Mouse (Mus musculus) C2C12 (cell line): ENCODE measurements around the gene Krtap26-1. TPM values are rescaled to one million over a fixed set of nuclear protein-coding genes. Genes with fewer than 3 reads are reported as not detected.

Source experiments
- H3K27me3 ChIP-seq: one replicate; pipeline ENCODE4 v1.6.1; 2011; ENCODE audit not compliant: control insufficient read depth, insufficient read depth, insufficient read length
- H3K36me3 ChIP-seq: one replicate; pipeline ENCODE4 v1.6.1; 2011; ENCODE audit not compliant: control insufficient read depth, insufficient read depth
- H3K4me3 ChIP-seq: one replicate; pipeline ENCODE4 v1.5.1; 2011; ENCODE audit warnings: mild to moderate bottlenecking, control low read depth; ENCODE audit not compliant: poor library complexity, insufficient read depth, severe bottlenecking
- H3K79me2 ChIP-seq: one replicate; pipeline ENCODE4 v1.6.1; 2011; ENCODE audit not compliant: control insufficient read depth, insufficient read depth
- H3K79me3 ChIP-seq: one replicate; pipeline ENCODE4 v1.6.1; 2011; ENCODE audit warnings: low read depth, control low read depth
- H3ac ChIP-seq: one replicate; pipeline ENCODE3; 2011; ENCODE audit warnings: low read depth; ENCODE audit not compliant: control insufficient read depth, insufficient read length
- CEBPB ChIP-seq: IDR thresholded peaks from one replicate; pipeline ENCODE4 v1.6.1; 2011; ENCODE audit warnings: low read depth, mild to moderate bottlenecking, control low read depth, moderate library complexity
- CTCF ChIP-seq: IDR thresholded peaks from one replicate; pipeline ENCODE4 v1.5.1; 2011; ENCODE audit not compliant: control insufficient read depth, insufficient read depth, insufficient read length
- FOSL1 ChIP-seq: IDR thresholded peaks from one replicate; pipeline ENCODE4 v1.8.0; 2011; ENCODE audit warnings: mild to moderate bottlenecking, low read length; ENCODE audit not compliant: poor library complexity, insufficient read depth, severe bottlenecking
- MAX ChIP-seq: IDR thresholded peaks from one replicate; pipeline ENCODE4 v1.6.1; 2011; ENCODE audit warnings: mild to moderate bottlenecking, control low read depth
- MYOD1 ChIP-seq: IDR thresholded peaks from one replicate; pipeline ENCODE4 v1.6.1; 2011; ENCODE audit warnings: low read depth; ENCODE audit not compliant: control insufficient read depth, insufficient read length
- MYOG ChIP-seq: IDR thresholded peaks from one replicate; pipeline ENCODE4 v1.6.1; 2011; ENCODE audit not compliant: control insufficient read depth, insufficient read length; ENCODE audit errors: extremely low read depth
- USF1 ChIP-seq: IDR thresholded peaks from one replicate; pipeline ENCODE4 v1.6.1; 2011; ENCODE audit warnings: low read depth, mild to moderate bottlenecking, control low read depth, moderate library complexity
- polyA plus RNA-seq: library from polyadenylated mRNA; unstranded; fragments of >200 nt; fragmentation: generic; extraction: Trizol; gene quantifications from one replicate; pipeline ENCODE4 v1.2.1, GENCODE M21; 2012; ENCODE audit warnings: missing spikeins

Krtap26-1 gene
- polyA plus RNA-seq, 1 experiment = not detected

- no peaks in the 10 kb centered on the region for H3K36me3 ChIP-seq
- no peak within 1 kb of the TSS for H3K4me3 ChIP-seq
- H3K27me3 ChIP-seq = no peaks in the 10 kb centered on the region
- H3K79me2 ChIP-seq = no peaks in the 10 kb centered on the region
- no peak for TF ChIP-seq CEBPB
- H3K79me3 ChIP-seq = no peaks in the 10 kb centered on the region
- no peak within 1 kb of the TSS for H3ac ChIP-seq
Measured at GRCm38 (mm10) chr16:88627566-88627965, 20.0 kb downstream of the Krtap26-1 start, which contains the start of gene 2310079G19Rik. TSS of gene 2310079G19Rik (minus strand) at chr16:88627666.

- H3ac ChIP-seq = no peak overlapping the region
- H3K79me3 ChIP-seq = no peaks in the 10 kb centered on the region
- H3K79me2 ChIP-seq = no peaks in the 10 kb centered on the region
- no peaks in the 10 kb centered on the region for H3K36me3 ChIP-seq
- H3K27me3 ChIP-seq = no peaks in the 10 kb centered on the region
- H3K4me3 ChIP-seq = no peak overlapping the region
- TF ChIP-seq CEBPB (no peak), FOSL1 (no peak), MAX (no peak), USF1 (no peak), MYOG (no peak), MYOD1 (no peak), CTCF (no peak)
Measured at GRCm38 (mm10) chr16:88612712-88613111, 34.9 kb downstream of the Krtap26-1 start.

GRCm38 (mm10) chr16:88611922-88612321, 35.7 kb downstream of the Krtap26-1 start, which contains the start of gene Krtap24-1:
TSS of gene Krtap24-1 (minus strand) at chr16:88612279.
- TF ChIP-seq CEBPB (no peak), CTCF (no peak), FOSL1 (no peak), MAX (no peak), MYOD1 (no peak), USF1 (no peak), MYOG (no peak)
- Histone ChIP-seq H3K4me3 (no peak within 1 kb of the TSS), H3ac (no peak within 1 kb of the TSS), H3K36me3 (no peaks in the 10 kb centered on the region), H3K27me3 (no peaks in the 10 kb centered on the region), H3K79me3 (no peaks in the 10 kb centered on the region), H3K79me2 (no peaks in the 10 kb centered on the region)

- no peak overlapping the region for H3ac ChIP-seq
- no peaks in the 10 kb centered on the region for H3K36me3 ChIP-seq
- H3K79me2 ChIP-seq = no peaks in the 10 kb centered on the region
- no peaks in the 10 kb centered on the region for H3K79me3 ChIP-seq
- H3K27me3 ChIP-seq = no peaks in the 10 kb centered on the region
- H3K4me3 ChIP-seq = no peak overlapping the region
- TF ChIP-seq MYOD1 (no peak), CTCF (no peak), FOSL1 (no peak), CEBPB (no peak), MAX (no peak), USF1 (no peak), MYOG (no peak)
Measured at GRCm38 (mm10) chr16:88604570-88604969, 43.0 kb downstream of the Krtap26-1 start.

- no peaks in the 10 kb centered on the region for H3K36me3 ChIP-seq
- no peak overlapping the region for H3K4me3 ChIP-seq
- H3K79me3 ChIP-seq = no peaks in the 10 kb centered on the region
- no peaks in the 10 kb centered on the region for H3K79me2 ChIP-seq
- H3K27me3 ChIP-seq = no peaks in the 10 kb centered on the region
- H3ac ChIP-seq = no peak overlapping the region
- TF ChIP-seq CTCF = no peak
- no peak for TF ChIP-seq MAX
- TF ChIP-seq MYOD1 = no peak
- no peak for TF ChIP-seq FOSL1
- TF ChIP-seq CEBPB = no peak
- TF ChIP-seq MYOG = no peak
- TF ChIP-seq USF1 = no peak
Measured at GRCm38 (mm10) chr16:88602464-88602863, 45.1 kb downstream of the Krtap26-1 start.

- H3K36me3 ChIP-seq = no peaks in the 10 kb centered on the region
- H3K27me3 ChIP-seq = no peaks in the 10 kb centered on the region
- TF ChIP-seq MAX (no peak), USF1 (no peak), FOSL1 (no peak), CTCF (no peak), CEBPB (no peak), MYOG (no peak), MYOD1 (no peak)
- no peak overlapping the region for H3ac ChIP-seq
- H3K79me3 ChIP-seq = no peaks in the 10 kb centered on the region
- no peak overlapping the region for H3K4me3 ChIP-seq
- H3K79me2 ChIP-seq = no peaks in the 10 kb centered on the region
Measured at GRCm38 (mm10) chr16:88600303-88600702, 47.3 kb downstream of the Krtap26-1 start.
